Mouse (Mus musculus): ENCODE data around the gene Ankrd33b. TPM values are rescaled to one million over a fixed set of nuclear protein-coding genes. Genes with fewer than 3 reads are reported as not detected.

Gene Ankrd33b
- polyA plus RNA-seq, 1 experiment from 2014 or later = 1.1 TPM

- Histone ChIP-seq H3K4me3 (ENCODE audit: low read depth, low read length) (no peak overlapping the region), H3K27ac (ENCODE audit: low read depth, low read length) (no peak overlapping the region), H3K9ac (ENCODE audit: low read length) (no peak overlapping the region), H3K4me2 (ENCODE audit: low read depth) (no peak overlapping the region), H3K27me3 (ENCODE audit: control insufficient read depth, insufficient read depth, low read length) (no peaks in the 10 kb centered on the region), H3K9me3 (ENCODE audit: control insufficient read depth, low read length) (no peaks in the 10 kb centered on the region), H3K36me3 (ENCODE audit: control insufficient read depth, insufficient read depth, low read length) (no peaks in the 10 kb centered on the region), H3K4me1 (ENCODE audit: control insufficient read depth, insufficient read depth, low read length) (no peaks in the 10 kb centered on the region)
- ATAC-seq (ENCODE audit: insufficient read depth, low FRiP score, low TSS enrichment) = no peak
- peak; percentile 18 for DNase-seq (ENCODE audit: low spot score)
- WGBS = 65% methylated on average over 11 of the region's 11 CpGs
Measured at GRCm38 (mm10) chr15:31381936-31382468, 14.5 kb upstream of the Ankrd33b start.

- Histone ChIP-seq H3K27ac (ENCODE audit: low read depth, low read length) (no peak overlapping the region), H3K4me3 (ENCODE audit: low read depth, low read length) (no peak overlapping the region), H3K9ac (ENCODE audit: low read length) (no peak overlapping the region), H3K36me3 (ENCODE audit: control insufficient read depth, insufficient read depth, low read length) (no peaks in the 10 kb centered on the region), H3K27me3 (ENCODE audit: control insufficient read depth, insufficient read depth, low read length) (no peaks in the 10 kb centered on the region), H3K9me3 (ENCODE audit: control insufficient read depth, low read length) (no peaks in the 10 kb centered on the region), H3K4me1 (ENCODE audit: control insufficient read depth, insufficient read depth, low read length) (no peaks in the 10 kb centered on the region), H3K4me2 (ENCODE audit: low read depth) (no peak overlapping the region)
- DNase-seq (ENCODE audit: low spot score) = no peak
- no peak for ATAC-seq (ENCODE audit: insufficient read depth, low FRiP score, low TSS enrichment)
- 80% methylated on average over 3 of the region's 3 CpGs for WGBS
Measured at GRCm38 (mm10) chr15:31379471-31379870, 11.9 kb upstream of the Ankrd33b start.

GRCm38 (mm10) chr15:31375212-31375611 lies 7.7 kb upstream of the Ankrd33b start:
- H3K9me3 ChIP-seq (ENCODE audit: control insufficient read depth, low read length) = no peaks in the 10 kb centered on the region
- H3K27ac ChIP-seq (ENCODE audit: low read depth, low read length) = no peak overlapping the region
- ATAC-seq (ENCODE audit: insufficient read depth, low FRiP score, low TSS enrichment) = no peak
- DNase-seq (ENCODE audit: low spot score) = no peak
- H3K4me3 ChIP-seq (ENCODE audit: low read depth, low read length) = no peak overlapping the region
- H3K36me3 ChIP-seq (ENCODE audit: control insufficient read depth, insufficient read depth, low read length) = no peaks in the 10 kb centered on the region
- no peak overlapping the region for H3K9ac ChIP-seq (ENCODE audit: low read length)
- H3K4me1 ChIP-seq (ENCODE audit: control insufficient read depth, insufficient read depth, low read length) = no peaks in the 10 kb centered on the region
- 52% methylated on average over 4 of the region's 4 CpGs for WGBS
- no peaks in the 10 kb centered on the region for H3K27me3 ChIP-seq (ENCODE audit: control insufficient read depth, insufficient read depth, low read length)
- no peak overlapping the region for H3K4me2 ChIP-seq (ENCODE audit: low read depth)

GRCm38 (mm10) chr15:31369125-31369612 lies 1.6 kb upstream of the Ankrd33b start:
- ATAC-seq (ENCODE audit: insufficient read depth, low FRiP score, low TSS enrichment) (no peak), DNase-seq (ENCODE audit: low spot score) (peak; percentile 22)
- 11% methylated on average over 12 of the region's 12 CpGs for WGBS
- no peak overlapping the region for H3K4me3 ChIP-seq (ENCODE audit: low read depth, low read length)
- no peaks in the 10 kb centered on the region for H3K9me3 ChIP-seq (ENCODE audit: control insufficient read depth, low read length)
- no peaks in the 10 kb centered on the region for H3K36me3 ChIP-seq (ENCODE audit: control insufficient read depth, insufficient read depth, low read length)
- no peak overlapping the region for H3K9ac ChIP-seq (ENCODE audit: low read length)
- H3K27me3 ChIP-seq (ENCODE audit: control insufficient read depth, insufficient read depth, low read length) = peaks cover 49% of the 10 kb centered on the region
- no peak overlapping the region for H3K4me2 ChIP-seq (ENCODE audit: low read depth)
- no peak overlapping the region for H3K27ac ChIP-seq (ENCODE audit: low read depth, low read length)
- H3K4me1 ChIP-seq (ENCODE audit: control insufficient read depth, insufficient read depth, low read length) = peaks cover 13% of the 10 kb centered on the region; the same call in 1 of the 2 replicates

- Histone ChIP-seq H3K9ac (ENCODE audit: low read length) (no peak overlapping the region), H3K36me3 (ENCODE audit: control insufficient read depth, insufficient read depth, low read length) (no peaks in the 10 kb centered on the region), H3K4me2 (ENCODE audit: low read depth) (no peak overlapping the region), H3K27me3 (ENCODE audit: control insufficient read depth, insufficient read depth, low read length) (peaks cover 49% of the 10 kb centered on the region), H3K27ac (ENCODE audit: low read depth, low read length) (no peak overlapping the region), H3K9me3 (ENCODE audit: control insufficient read depth, low read length) (no peaks in the 10 kb centered on the region), H3K4me1 (ENCODE audit: control insufficient read depth, insufficient read depth, low read length) (peaks cover 13% of the 10 kb centered on the region; the same call in 1 of the 2 replicates), H3K4me3 (ENCODE audit: low read depth, low read length) (no peak overlapping the region)
- no peak for ATAC-seq (ENCODE audit: insufficient read depth, low FRiP score, low TSS enrichment)
- 18% methylated on average over 8 of the region's 8 CpGs for WGBS
- no peak for DNase-seq (ENCODE audit: low spot score)
Measured at GRCm38 (mm10) chr15:31368556-31368955, 1.0 kb upstream of the Ankrd33b start.

- peaks cover 49% of the 10 kb centered on the region for H3K27me3 ChIP-seq (ENCODE audit: control insufficient read depth, insufficient read depth, low read length)
- no peaks in the 10 kb centered on the region for H3K36me3 ChIP-seq (ENCODE audit: control insufficient read depth, insufficient read depth, low read length)
- no peaks in the 10 kb centered on the region for H3K9me3 ChIP-seq (ENCODE audit: control insufficient read depth, low read length)
- peak; percentile 48; the same call in 1 of the 2 replicates for ATAC-seq (ENCODE audit: insufficient read depth, low FRiP score, low TSS enrichment)
- H3K27ac ChIP-seq (ENCODE audit: low read depth, low read length) = no peak overlapping the region
- DNase-seq (ENCODE audit: low spot score) = peak; percentile 56
- peak overlapping the region; percentile 48 for H3K9ac ChIP-seq (ENCODE audit: low read length)
- WGBS = 1% methylated on average over 57 of the region's 72 CpGs
- peak overlapping the region; percentile 62 for H3K4me3 ChIP-seq (ENCODE audit: low read depth, low read length)
- peak overlapping the region; percentile 99 for H3K4me2 ChIP-seq (ENCODE audit: low read depth)
- peaks cover 13% of the 10 kb centered on the region; the same call in 1 of the 2 replicates for H3K4me1 ChIP-seq (ENCODE audit: control insufficient read depth, insufficient read depth, low read length)
Measured at GRCm38 (mm10) chr15:31366596-31367480, 688 bp downstream of the Ankrd33b start.

GRCm38 (mm10) chr15:31365720-31366591 lies 1.6 kb downstream of the Ankrd33b start:
- under 1% methylated on average over 37 of the region's 37 CpGs for WGBS
- ATAC-seq (ENCODE audit: insufficient read depth, low FRiP score, low TSS enrichment) (no peak), DNase-seq (ENCODE audit: low spot score) (peak; percentile 54)
- peaks cover 49% of the 10 kb centered on the region for H3K27me3 ChIP-seq (ENCODE audit: control insufficient read depth, insufficient read depth, low read length)
- H3K27ac ChIP-seq (ENCODE audit: low read depth, low read length) = no peak overlapping the region
- no peaks in the 10 kb centered on the region for H3K36me3 ChIP-seq (ENCODE audit: control insufficient read depth, insufficient read depth, low read length)
- no peak overlapping the region; the same call in 1 of the 2 replicates for H3K9ac ChIP-seq (ENCODE audit: low read length)
- H3K4me1 ChIP-seq (ENCODE audit: control insufficient read depth, insufficient read depth, low read length) = peaks cover 13% of the 10 kb centered on the region; the same call in 1 of the 2 replicates
- H3K4me3 ChIP-seq (ENCODE audit: low read depth, low read length) = peak overlapping the region; percentile 62
- H3K9me3 ChIP-seq (ENCODE audit: control insufficient read depth, low read length) = no peaks in the 10 kb centered on the region
- peak overlapping the region; percentile 99 for H3K4me2 ChIP-seq (ENCODE audit: low read depth)

- no peaks in the 10 kb centered on the region for H3K36me3 ChIP-seq (ENCODE audit: control insufficient read depth, insufficient read depth, low read length)
- peaks cover 49% of the 10 kb centered on the region for H3K27me3 ChIP-seq (ENCODE audit: control insufficient read depth, insufficient read depth, low read length)
- H3K9me3 ChIP-seq (ENCODE audit: control insufficient read depth, low read length) = no peaks in the 10 kb centered on the region
- peaks cover 13% of the 10 kb centered on the region; the same call in 1 of the 2 replicates for H3K4me1 ChIP-seq (ENCODE audit: control insufficient read depth, insufficient read depth, low read length)
- H3K4me2 ChIP-seq (ENCODE audit: low read depth) = peak overlapping the region; percentile 99
- ATAC-seq (ENCODE audit: insufficient read depth, low FRiP score, low TSS enrichment) (no peak), DNase-seq (ENCODE audit: low spot score) (no peak)
- H3K9ac ChIP-seq (ENCODE audit: low read length) = no peak overlapping the region
- peak overlapping the region; percentile 62 for H3K4me3 ChIP-seq (ENCODE audit: low read depth, low read length)
- no peak overlapping the region for H3K27ac ChIP-seq (ENCODE audit: low read depth, low read length)
- 24% methylated on average over 11 of the region's 11 CpGs for WGBS
Measured at GRCm38 (mm10) chr15:31365041-31365719, 2.3 kb downstream of the Ankrd33b start.

All from neural tube, embryonic 11.5 days (tissue).